8 mouse cellular contexts compared by ENCODE assay signal in genomic region chr5:108629634-108630483, GRCm38 (mm10). TPM values are rescaled to one million over a fixed set of nuclear protein-coding genes. Genes with fewer than 3 reads are reported as not detected.
DNase-seq lines count a peak whose midpoint lies in the region; ATAC-seq lines count a peak whose summit lies in the region.

TSS of gene Gak (minus strand) at chr5:108629755.
TSS of gene Tmem175 (plus strand) at chr5:108629770.

- intact Hi-C loops in left cerebral cortex, postnatal 14 days (cut with DNase I), result no loop called here

- peak within 1 kb of the TSS; percentile 86 for H3K4me2 ChIP-seq in intestine, embryonic 14.5 days (ENCODE audit: low read length)

- H3K36me3 ChIP-seq in intestine, embryonic 14.5 days (ENCODE audit: control insufficient read depth, insufficient read depth, low read length), result no peaks in the 10 kb centered on the region

- peak within 1 kb of the TSS; percentile 94 for H3K9ac ChIP-seq in intestine, embryonic 14.5 days (ENCODE audit: low read length)

- WGBS in intestine, embryonic 14.5 days, result 1% methylated on average over 58 of the region's 58 CpGs

- ATAC-seq in intestine, embryonic 14.5 days (replicated peaks; ENCODE audit: low FRiP score, low TSS enrichment, low read depth), result peak; percentile 96

- H3K4me3 ChIP-seq in intestine, embryonic 14.5 days (ENCODE audit: low read depth, low read length), result peak within 1 kb of the TSS; percentile 95

- peak; percentile 88 for DNase-seq in adrenal gland, adult 18-20 months (ENCODE audit: low spot score in 2 of 2)
- DNase-seq in embryo, embryonic 11 days, result peak; percentile 98
- peak; percentile 93 for DNase-seq in gastrocnemius, postnatal 25 days
- peak; percentile 93 for DNase-seq in intestine, embryonic 14.5 days (ENCODE audit: low spot score)
- DNase-seq in left cerebral cortex, postnatal 14 days (ENCODE audit: low spot score in 2 of 2), result peak; percentile 93
- DNase-seq in mesoderm, embryonic 11.5 days (ENCODE audit: low read depth, low spot score), result peak; percentile 96
- peak; percentile 90 to 91 for DNase-seq in right cerebral cortex, postnatal 36 days (ENCODE audit: low spot score in 2 of 2)
- DNase-seq in yolk sac, embryonic 10.5 days (ENCODE audit: low spot score), result peak; percentile 94

- H3K4me1 ChIP-seq in intestine, embryonic 14.5 days (replicated peaks; ENCODE audit: control insufficient read depth, insufficient read depth, low read length), result peaks cover 23% of the 10 kb centered on the region

- H3K9me3 ChIP-seq in intestine, embryonic 14.5 days (ENCODE audit: control insufficient read depth, low read length), result no peaks in the 10 kb centered on the region

- H3K27me3 ChIP-seq in intestine, embryonic 14.5 days (replicated peaks; ENCODE audit: control insufficient read depth, insufficient read depth, low read length), result no peaks in the 10 kb centered on the region

- H3K27ac ChIP-seq in intestine, embryonic 14.5 days (ENCODE audit: low read depth), result peak within 1 kb of the TSS; percentile 86

RNA-seq across cellular contexts. Expression of gene Gak, which starts in this region (rescaled TPM):
- 10 to 100 TPM; 78.1 to 94.1 TPM for total RNA-seq in adrenal gland, adult 18-20 months (2021)
- total RNA-seq in gastrocnemius, postnatal 25 days (2021), result 10 to 100 TPM in 1 of 2 experiments, 1 to 10 TPM in 1; 9.2 to 11.8 TPM
- 62.9 and 65.5 TPM in 2 replicates for polyA plus RNA-seq in intestine, embryonic 14.5 days (2014; fragmentation: Nextera tagmentation; extraction: Ambion mirVana)
- 10 to 100 TPM; 87.3 to 90.5 TPM for total RNA-seq in left cerebral cortex, postnatal 14 days (2021)

RNA-seq across cellular contexts. Expression of gene Tmem175, which starts in this region (rescaled TPM):
- total RNA-seq in adrenal gland, adult 18-20 months (2021), result 10 to 100 TPM; 17.2 to 25.4 TPM
- total RNA-seq in gastrocnemius, postnatal 25 days (2021), result 1 to 10 TPM; 5.2 to 5.4 TPM
- 27.5 and 28.0 TPM in 2 replicates for polyA plus RNA-seq in intestine, embryonic 14.5 days (2014; fragmentation: Nextera tagmentation; extraction: Ambion mirVana)
- 10 to 100 TPM; 38.3 to 44.2 TPM for total RNA-seq in left cerebral cortex, postnatal 14 days (2021)

Comparison
In these comparisons a context has a peak if more than half of its experiments do, and no peak if none do; other contexts are left out.
1. Peak in every context shown above with its lines: DNase-seq, ATAC-seq, H3K4me3 ChIP-seq and H3K27ac ChIP-seq.
2. RNA of gene Gak (total RNA-seq): 78.1 to 94.1 TPM in adrenal gland, adult 18-20 months and 87.3 to 90.5 TPM in left cerebral cortex, postnatal 14 days; 9.2 to 11.8 TPM in gastrocnemius, postnatal 25 days; every median in the first group is over 4 times any median in the second.